Mouse (Mus musculus) kidney, embryonic 16.5 days (tissue): ENCODE data around the gene Zdhhc11. TPM values are rescaled to one million over a fixed set of nuclear protein-coding genes. Genes with fewer than 3 reads are reported as not detected.
A peak's percentile ranks its signal among the peaks of the same experiment; 100 is the strongest.
"Not testable (repeated sequence)": the region's sequence is repeated elsewhere in the genome, so short reads cannot be mapped to it uniquely, and the experiment has no call there.

Experiments
- ATAC-seq: fragments of 200-750 bp; cut with Nextera tagmentation; 2 replicates; pipeline ENCODE4 v1.8.0; 2017; ENCODE audit warnings: moderate TSS enrichment; ENCODE audit not compliant: low FRiP score, low TSS enrichment
- H3K27ac ChIP-seq: fragments of 300-500 bp; sonication (generic); 2 replicates; pipeline ENCODE4 v1.5.1; 2014; ENCODE audit warnings: low read length
- H3K27me3 ChIP-seq: fragments of 300-500 bp; sonication (generic); 2 replicates; pipeline ENCODE4 v1.6.1; 2014; ENCODE audit warnings: low read length, control low read depth, mixed read lengths; ENCODE audit not compliant: insufficient read depth
- H3K36me3 ChIP-seq: fragments of 300-500 bp; sonication (generic); 2 replicates; pipeline ENCODE4 v1.6.1; 2014; ENCODE audit warnings: low read length, control low read depth, mixed read lengths; ENCODE audit not compliant: insufficient read depth
- H3K4me1 ChIP-seq: fragments of 300-500 bp; sonication (generic); 2 replicates; pipeline ENCODE4 v1.6.1; 2014; ENCODE audit warnings: low read length, control low read depth, mixed read lengths; ENCODE audit not compliant: insufficient read depth
- H3K4me2 ChIP-seq: fragments of 300-500 bp; sonication (generic); replicated peaks from 2 replicates; pipeline ENCODE4 v1.6.1; 2014; ENCODE audit warnings: low read depth, low read length
- H3K4me3 ChIP-seq: fragments of 300-500 bp; sonication (generic); 2 replicates; pipeline ENCODE4 v1.5.1; 2014; ENCODE audit warnings: mild to moderate bottlenecking, low read length
- H3K9ac ChIP-seq: fragments of 300-500 bp; sonication (generic); replicated peaks from 2 replicates; pipeline ENCODE4 v1.6.1; 2014; ENCODE audit warnings: low read length
- H3K9me3 ChIP-seq: fragments of 300-500 bp; sonication (generic); 2 replicates; pipeline ENCODE4 v1.6.1; 2016; ENCODE audit warnings: low read length, control low read depth
- WGBS: fragments of 180-500 bp; shearing (Covaris S2); extraction: QIAGEN DNeasy Blood & Tissue Kit; methylation state at CpG from one replicate; pipeline ENCODE4 v1.1.7; 2014; 5-methylcytosine and 5-hydroxymethylcytosine counted together
- polyA plus RNA-seq: library from polyadenylated mRNA; unstranded; fragments of >200 nt; fragmentation: Nextera tagmentation; extraction: Ambion mirVana; gene quantifications from 2 replicates; pipeline ENCODE4 v1.2.1, GENCODE M21; 2015

Gene Zdhhc11
- polyA plus RNA-seq, 1 experiment from 2014 or later = not detected

- no peak overlapping the region for H3K4me3 ChIP-seq
- H3K9ac ChIP-seq = no peak overlapping the region
- H3K4me2 ChIP-seq = no peak overlapping the region
- WGBS = 77% methylated on average over 6 of the region's 6 CpGs
- no peaks in the 10 kb centered on the region for H3K9me3 ChIP-seq
- H3K4me1 ChIP-seq = no peaks in the 10 kb centered on the region
- H3K27me3 ChIP-seq = no peaks in the 10 kb centered on the region
- H3K36me3 ChIP-seq = no peaks in the 10 kb centered on the region
- no peak overlapping the region for H3K27ac ChIP-seq
- no peak for ATAC-seq
Measured at GRCm38 (mm10) chr13:74000961-74001360, 37.3 kb downstream of the Zdhhc11 start.

GRCm38 (mm10) chr13:74001492-74001891 lies 37.8 kb downstream of the Zdhhc11 start:
- Histone ChIP-seq H3K4me2 (no peak overlapping the region), H3K9me3 (no peaks in the 10 kb centered on the region), H3K27me3 (no peaks in the 10 kb centered on the region), H3K9ac (no peak overlapping the region), H3K4me1 (no peaks in the 10 kb centered on the region), H3K27ac (no peak overlapping the region), H3K4me3 (no peak overlapping the region), H3K36me3 (no peaks in the 10 kb centered on the region)
- ATAC-seq = no peak
- WGBS = 72% methylated on average over 4 of the region's 4 CpGs

- ATAC-seq, H3K4me3 ChIP-seq, H3K9me3 ChIP-seq, H3K9ac ChIP-seq, H3K36me3 ChIP-seq, H3K4me2 ChIP-seq, H3K27ac ChIP-seq: not testable (repeated sequence)
- H3K27me3 ChIP-seq = peaks cover 34% of the 10 kb centered on the region
- 90% methylated on average over 4 of the region's 4 CpGs for WGBS
- peaks cover 13% of the 10 kb centered on the region; the same call in 1 of the 2 replicates for H3K4me1 ChIP-seq
Measured at GRCm38 (mm10) chr13:74006881-74007280, 43.2 kb downstream of the Zdhhc11 start.

- not testable (repeated sequence) for H3K4me2 ChIP-seq
- peaks cover 34% of the 10 kb centered on the region for H3K27me3 ChIP-seq
Measured at GRCm38 (mm10) chr13:74008216-74008615, 44.6 kb downstream of the Zdhhc11 start.

GRCm38 (mm10) chr13:74008948-74009718 lies 45.5 kb downstream of the Zdhhc11 start, which contains the start of gene Tppp:
Gene Tppp (plus strand): TSS chr13:74009407.
- ATAC-seq = peak; percentile 98
- Histone ChIP-seq H3K4me1 (peaks cover 13% of the 10 kb centered on the region; the same call in 1 of the 2 replicates), H3K27ac (no peak within 1 kb of the TSS), H3K36me3 (no peaks in the 10 kb centered on the region), H3K4me3 (peak within 1 kb of the TSS; percentile 59), H3K27me3 (peaks cover 34% of the 10 kb centered on the region), H3K9ac (peak within 1 kb of the TSS; percentile 61), H3K4me2 (peak within 1 kb of the TSS; percentile 98), H3K9me3 (no peaks in the 10 kb centered on the region)
- WGBS = under 1% methylated on average over 56 of the region's 56 CpGs

More at GRCm38 (mm10) chr13:74008216-74008615, 44.6 kb downstream of the Zdhhc11 start:
- not testable (repeated sequence) for H3K36me3 ChIP-seq, H3K9ac ChIP-seq, H3K4me3 ChIP-seq, H3K9me3 ChIP-seq, H3K27ac ChIP-seq, ATAC-seq
- WGBS = 78% methylated on average over 2 of the region's 2 CpGs
- peaks cover 13% of the 10 kb centered on the region; the same call in 1 of the 2 replicates for H3K4me1 ChIP-seq

GRCm38 (mm10) chr13:74009791-74010614 lies 46.4 kb downstream of the Zdhhc11 start:
- Histone ChIP-seq H3K9ac (peak overlapping the region; percentile 49), H3K36me3 (no peaks in the 10 kb centered on the region), H3K4me1 (peaks cover 13% of the 10 kb centered on the region; the same call in 1 of the 2 replicates), H3K27ac (no peak overlapping the region), H3K27me3 (peaks cover 34% of the 10 kb centered on the region), H3K4me2 (peak overlapping the region; percentile 98), H3K4me3 (peak overlapping the region; percentile 59), H3K9me3 (no peaks in the 10 kb centered on the region)
- peak; percentile 29; the same call in 1 of the 2 replicates for ATAC-seq
- WGBS = 1% methylated on average over 55 of the region's 55 CpGs

GRCm38 (mm10) chr13:74010678-74011077 lies 47.0 kb downstream of the Zdhhc11 start:
- no peaks in the 10 kb centered on the region for H3K9me3 ChIP-seq
- H3K36me3 ChIP-seq = no peaks in the 10 kb centered on the region
- no peak for ATAC-seq
- peak overlapping the region; percentile 98 for H3K4me2 ChIP-seq
- 8% methylated on average over 3 of the region's 3 CpGs for WGBS
- no peak overlapping the region for H3K27ac ChIP-seq
- H3K4me3 ChIP-seq = peak overlapping the region; percentile 59
- H3K4me1 ChIP-seq = peaks cover 13% of the 10 kb centered on the region; the same call in 1 of the 2 replicates
- no peak overlapping the region for H3K9ac ChIP-seq
- H3K27me3 ChIP-seq = peaks cover 34% of the 10 kb centered on the region

GRCm38 (mm10) chr13:74015908-74016307 lies 52.3 kb downstream of the Zdhhc11 start:
- ATAC-seq = peak; percentile 56; the same call in 1 of the 2 replicates
- no peak overlapping the region for H3K27ac ChIP-seq
- no peak overlapping the region for H3K4me2 ChIP-seq
- H3K9ac ChIP-seq = no peak overlapping the region
- H3K27me3 ChIP-seq = peaks cover 7% of the 10 kb centered on the region
- H3K4me1 ChIP-seq = no peaks in the 10 kb centered on the region
- 34% methylated on average over 4 of the region's 4 CpGs for WGBS
- H3K9me3 ChIP-seq = no peaks in the 10 kb centered on the region
- H3K4me3 ChIP-seq = no peak overlapping the region
- H3K36me3 ChIP-seq = no peaks in the 10 kb centered on the region

- 53% methylated on average over 4 of the region's 4 CpGs for WGBS
- no peak for ATAC-seq
Measured at GRCm38 (mm10) chr13:74017426-74017825, 53.8 kb downstream of the Zdhhc11 start.

More at GRCm38 (mm10) chr13:74017426-74017825, 53.8 kb downstream of the Zdhhc11 start:
- Histone ChIP-seq H3K4me2 (no peak overlapping the region), H3K27me3 (no peaks in the 10 kb centered on the region), H3K27ac (no peak overlapping the region), H3K4me3 (no peak overlapping the region), H3K36me3 (no peaks in the 10 kb centered on the region), H3K9ac (no peak overlapping the region), H3K4me1 (no peaks in the 10 kb centered on the region), H3K9me3 (no peaks in the 10 kb centered on the region)
